Mouse (Mus musculus) intestine, postnatal 0 days (tissue): ENCODE measurements around the gene Adamtsl3. TPM values are rescaled to one million over a fixed set of nuclear protein-coding genes. Genes with fewer than 3 reads are reported as not detected.
"Not testable (repeated sequence)": the region's sequence is repeated elsewhere in the genome, so short reads cannot be mapped to it uniquely, and the experiment has no call there.

ENCODE experiments used
- ATAC-seq: fragments of 200-750 bp; cut with Nextera tagmentation; 2 replicates; pipeline ENCODE4 v1.8.0; 2017; ENCODE audit warnings: mild to moderate bottlenecking, moderate TSS enrichment, moderate library complexity
- H3K27ac ChIP-seq: fragments of 300-500 bp; sonication (generic); 2 replicates; pipeline ENCODE4 v1.5.1; 2014; ENCODE audit warnings: mild to moderate bottlenecking, low read depth, low read length, moderate library complexity
- H3K27me3 ChIP-seq: fragments of 300-500 bp; sonication (generic); replicated peaks from 2 replicates; pipeline ENCODE4 v1.6.1; 2014; ENCODE audit warnings: low read length, mixed read lengths; ENCODE audit not compliant: control insufficient read depth, insufficient read depth
- H3K36me3 ChIP-seq: fragments of 300-500 bp; sonication (generic); 2 replicates; pipeline ENCODE4 v1.6.1; 2014; ENCODE audit warnings: mild to moderate bottlenecking, moderate library complexity; ENCODE audit not compliant: control insufficient read depth, insufficient read depth
- H3K4me1 ChIP-seq: fragments of 300-500 bp; sonication (generic); replicated peaks from 2 replicates; pipeline ENCODE4 v1.6.1; 2014; ENCODE audit warnings: antibody characterized with exemption, low read length, mixed read lengths; ENCODE audit not compliant: control insufficient read depth, insufficient read depth
- H3K4me2 ChIP-seq: fragments of 300-500 bp; sonication (generic); replicated peaks from 2 replicates; pipeline ENCODE4 v1.6.1; 2014; ENCODE audit warnings: low read depth, mild to moderate bottlenecking, moderate library complexity
- H3K4me3 ChIP-seq: fragments of 300-500 bp; sonication (generic); 2 replicates; pipeline ENCODE4 v1.5.1; 2014; ENCODE audit warnings: low read depth, low read length
- H3K9ac ChIP-seq: fragments of 300-500 bp; sonication (generic); 2 replicates; pipeline ENCODE4 v1.6.1; 2014; ENCODE audit warnings: mild to moderate bottlenecking, low read depth, low read length
- H3K9me3 ChIP-seq: fragments of 300-500 bp; sonication (generic); 2 replicates; pipeline ENCODE4 v1.6.1; 2016; ENCODE audit warnings: mixed run types; ENCODE audit not compliant: control insufficient read depth
- CTCF ChIP-seq: sonication (generic); IDR thresholded peaks from 2 replicates; pipeline ENCODE4 v1.5.1; 2016; ENCODE audit warnings: low read depth, mild to moderate bottlenecking, control low read depth, antibody characterized with exemption, moderate library complexity
- WGBS: fragments of 180-500 bp; shearing (Covaris S2); extraction: QIAGEN DNeasy Blood & Tissue Kit; methylation state at CpG from one replicate; pipeline ENCODE4 v1.1.7; 2014; 5-methylcytosine and 5-hydroxymethylcytosine counted together
- polyA plus RNA-seq: library from polyadenylated mRNA; unstranded; fragments of >200 nt; fragmentation: Nextera tagmentation; extraction: Ambion mirVana; gene quantifications from 2 replicates; pipeline ENCODE4 v1.2.1, GENCODE M21; 2015

The Adamtsl3 gene
- polyA plus RNA-seq, 1 experiment from 2014 or later: 0.96 TPM

GRCm38 (mm10) chr7:82397632-82398031 lies 62.1 kb downstream of the Adamtsl3 start:
- ATAC-seq: no peak
- Histone ChIP-seq H3K27ac (no peak overlapping the region), H3K9ac (no peak overlapping the region), H3K4me2 (no peak overlapping the region), H3K4me3 (no peak overlapping the region), H3K4me1 (no peaks in the 10 kb centered on the region), H3K27me3 (no peaks in the 10 kb centered on the region), H3K9me3 (no peaks in the 10 kb centered on the region), H3K36me3 (no peaks in the 10 kb centered on the region)
- WGBS: 74% methylated on average over 8 of the region's 8 CpGs
- no peak for TF ChIP-seq CTCF

- Histone ChIP-seq H3K27me3 (no peaks in the 10 kb centered on the region), H3K27ac (no peak overlapping the region), H3K4me3 (no peak overlapping the region), H3K9ac (no peak overlapping the region), H3K4me2 (no peak overlapping the region), H3K9me3 (no peaks in the 10 kb centered on the region), H3K36me3 (no peaks in the 10 kb centered on the region), H3K4me1 (no peaks in the 10 kb centered on the region)
- no peak for TF ChIP-seq CTCF
- ATAC-seq: no peak
- WGBS: 81% methylated on average over 9 of the region's 9 CpGs
These were observed 70.1 kb downstream of the Adamtsl3 start for GRCm38 (mm10) chr7:82405466-82406045.

GRCm38 (mm10) chr7:82410966-82411365 lies 75.5 kb downstream of the Adamtsl3 start:
- no peak overlapping the region for H3K27ac ChIP-seq
- no peak overlapping the region for H3K4me3 ChIP-seq
- no peaks in the 10 kb centered on the region for H3K36me3 ChIP-seq
- H3K4me2 ChIP-seq: no peak overlapping the region
- no peaks in the 10 kb centered on the region for H3K9me3 ChIP-seq
- no peaks in the 10 kb centered on the region for H3K27me3 ChIP-seq
- 75% methylated on average over 4 of the region's 4 CpGs for WGBS
- no peak overlapping the region for H3K9ac ChIP-seq
- no peak for TF ChIP-seq CTCF
- no peak for ATAC-seq
- no peaks in the 10 kb centered on the region for H3K4me1 ChIP-seq

DNA sequence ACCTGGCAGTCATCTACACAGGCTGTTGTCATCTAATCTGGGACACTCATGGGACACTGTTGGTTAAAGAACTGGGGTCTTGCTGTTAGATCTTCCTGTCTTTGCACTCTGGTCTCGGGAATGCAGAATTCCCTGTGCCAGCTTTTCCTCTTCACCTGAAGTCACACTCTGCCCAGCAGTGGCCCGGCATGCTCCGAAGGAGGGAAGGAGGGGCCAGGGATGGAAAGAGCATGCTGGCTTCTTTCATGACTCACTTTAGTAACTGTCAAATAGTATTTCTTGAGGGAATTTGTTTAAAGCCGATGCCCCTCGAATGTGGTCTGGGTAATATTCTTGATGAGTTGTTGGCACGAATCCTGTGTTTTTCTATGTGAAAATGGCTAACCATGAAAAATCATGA lies 81.2 kb downstream of the Adamtsl3 start:
- H3K9ac ChIP-seq: no peak overlapping the region
- no peak overlapping the region for H3K4me3 ChIP-seq
- H3K4me2 ChIP-seq: no peak overlapping the region
- no peak for ATAC-seq
- no peak overlapping the region for H3K27ac ChIP-seq
- H3K36me3 ChIP-seq: no peaks in the 10 kb centered on the region
- 81% methylated on average over 6 of the region's 6 CpGs for WGBS
- H3K27me3 ChIP-seq: no peaks in the 10 kb centered on the region
- no peaks in the 10 kb centered on the region for H3K4me1 ChIP-seq
- TF ChIP-seq CTCF: no peak
- no peaks in the 10 kb centered on the region for H3K9me3 ChIP-seq

DNA sequence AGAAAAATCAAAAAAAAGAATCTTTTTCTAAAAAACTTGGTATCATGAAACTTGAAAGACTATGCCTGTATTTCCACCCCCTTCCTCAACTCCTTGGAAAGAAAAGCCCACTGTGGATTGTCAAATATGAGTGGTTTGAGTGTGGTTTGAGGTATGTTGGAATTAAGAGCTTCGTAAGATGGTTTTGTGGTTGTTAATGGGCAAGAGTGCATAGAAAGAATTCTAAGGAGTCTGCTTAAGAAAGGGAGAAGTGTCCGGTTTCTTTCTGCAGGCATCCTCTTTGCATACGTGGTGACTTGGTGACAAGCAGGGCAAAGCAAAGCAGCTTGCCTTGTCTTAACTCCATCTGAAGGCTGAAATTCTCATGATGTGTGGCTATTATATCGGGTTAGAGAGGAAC lies 81.6 kb downstream of the Adamtsl3 start:
- Histone ChIP-seq H3K4me1 (no peaks in the 10 kb centered on the region), H3K27me3 (no peaks in the 10 kb centered on the region), H3K9ac (no peak overlapping the region), H3K4me3 (no peak overlapping the region), H3K9me3 (no peaks in the 10 kb centered on the region), H3K4me2 (no peak overlapping the region), H3K36me3 (no peaks in the 10 kb centered on the region), H3K27ac (no peak overlapping the region)
- TF ChIP-seq CTCF: no peak
- 80% methylated on average over 4 of the region's 4 CpGs for WGBS
- no peak for ATAC-seq

DNA sequence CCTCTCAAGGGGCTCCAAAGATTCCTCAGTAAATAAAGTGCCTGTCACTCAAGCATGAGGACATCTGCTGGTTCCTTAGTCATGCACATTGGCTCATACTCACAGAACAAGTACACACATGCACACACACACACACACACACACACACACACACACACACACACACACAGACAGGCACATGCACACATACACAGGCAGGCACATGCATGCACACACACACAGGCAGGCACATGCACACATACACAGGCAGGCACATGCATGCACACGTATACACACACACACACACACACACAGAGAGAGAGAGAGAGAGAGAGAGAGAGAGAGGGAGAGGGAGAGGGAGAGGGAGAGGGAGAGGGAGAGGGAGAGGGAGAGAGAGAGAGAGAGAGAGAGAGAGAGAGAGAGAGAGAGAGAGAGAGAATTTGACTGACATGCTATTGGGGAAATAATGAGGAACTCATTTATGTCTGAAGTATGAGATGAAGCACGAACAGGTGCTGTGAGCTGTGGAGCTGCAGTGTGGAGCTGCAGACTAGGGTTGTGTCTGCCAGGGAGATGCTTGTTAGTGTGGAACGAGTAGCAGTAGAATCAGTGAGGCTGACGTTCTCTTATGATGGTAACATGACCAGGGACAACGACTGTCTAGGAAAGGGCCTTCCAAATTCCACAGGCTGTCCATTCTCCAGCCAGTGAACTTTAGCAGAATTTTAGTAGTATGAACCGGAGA lies 85.0 kb downstream of the Adamtsl3 start:
- H3K4me2 ChIP-seq, H3K9me3 ChIP-seq, ATAC-seq, H3K36me3 ChIP-seq, H3K27ac ChIP-seq, H3K27me3 ChIP-seq, H3K9ac ChIP-seq, H3K4me3 ChIP-seq, H3K4me1 ChIP-seq: not testable (repeated sequence)
- WGBS: 65% methylated on average over 6 of the region's 6 CpGs
